Mouse (Mus musculus) MEL (cell line): ENCODE measurements around the gene Kctd13. TPM values are rescaled to one million over a fixed set of nuclear protein-coding genes. Genes with fewer than 3 reads are reported as not detected.

ENCODE experiments used
- DNase-seq: peaks from one replicate; pipeline ENCODE4 v3.0.0; 2011; ENCODE audit warnings: low read depth, low spot score
- H3K27ac ChIP-seq: 2 replicates; pipeline ENCODE4 v1.5.1; 2012; ENCODE audit warnings: low read depth, mild to moderate bottlenecking, control low read depth, low read length, moderate library complexity; ENCODE audit not compliant: control insufficient read depth
- H3K27me3 ChIP-seq, 2 experiments: fragments of 150-350 bp in 1 of 2; sonication (generic) in 1 of 2; 2 replicates each; pipeline ENCODE4 v1.6.1; 2012; ENCODE audit warnings: low read length in 2 of 2, mild to moderate bottlenecking in 2 of 2, improper control_type of control experiment in 1 of 2, moderate library complexity in 1 of 2; ENCODE audit not compliant: insufficient read depth in 2 of 2, control insufficient read depth in 1 of 2
- H3K36me3 ChIP-seq, 2 experiments: 2 replicates each; pipeline ENCODE4 v1.6.1; 2012 to 2014; ENCODE audit warnings: low read length in 2 of 2, improper control_type of control experiment in 1 of 2, inconsistent platforms in 1 of 2, mild to moderate bottlenecking in 1 of 2; ENCODE audit not compliant: insufficient read depth in 2 of 2, control insufficient read depth in 1 of 2
- H3K4me1 ChIP-seq, 2 experiments: fragments of 150-350 bp in 1 of 2; sonication (generic) in 1 of 2; 2 replicates each; pipeline ENCODE4 v1.6.1; 2012; ENCODE audit warnings: low read length in 2 of 2, improper control_type of control experiment in 1 of 2, mild to moderate bottlenecking in 1 of 2; ENCODE audit not compliant: insufficient read depth in 2 of 2, control insufficient read depth in 1 of 2
- H3K4me3 ChIP-seq, 2 experiments: fragments of 150-350 bp in 1 of 2; sonication (generic) in 1 of 2; 2 replicates each; pipeline ENCODE4 v1.5.1; 2012; ENCODE audit warnings: low read depth in 2 of 2, low read length in 2 of 2, mild to moderate bottlenecking in 2 of 2, moderate library complexity in 2 of 2, control low read depth in 1 of 2, improper control_type of control experiment in 1 of 2; ENCODE audit not compliant: control insufficient read depth in 1 of 2, insufficient read depth in 1 of 2
- H3K79me2 ChIP-seq: 2 replicates; pipeline ENCODE4 v1.6.1; 2012; ENCODE audit warnings: mild to moderate bottlenecking, low read length, moderate library complexity; ENCODE audit not compliant: control insufficient read depth, poor library complexity, insufficient read depth
- H3K9ac ChIP-seq: 2 replicates; pipeline ENCODE4 v1.6.1; 2012; ENCODE audit warnings: low read depth, mild to moderate bottlenecking, control low read depth, low read length, moderate library complexity; ENCODE audit not compliant: control insufficient read depth, poor library complexity, severe bottlenecking
- H3K9me3 ChIP-seq: fragments of 150-350 bp; sonication (generic); replicated peaks from 2 replicates; pipeline ENCODE4 v1.6.1; 2012; ENCODE audit warnings: mild to moderate bottlenecking, low read length, improper control_type of control experiment, moderate library complexity; ENCODE audit not compliant: insufficient read depth
- BHLHE40 ChIP-seq: IDR thresholded peaks from 2 replicates; pipeline ENCODE4 v1.6.1; 2012; ENCODE audit warnings: low read depth, mild to moderate bottlenecking, inconsistent platforms, low read length, improper control_type of control experiment, borderline replicate concordance
- CHD2 ChIP-seq: IDR thresholded peaks from 2 replicates; pipeline ENCODE4 v1.6.1; 2011; ENCODE audit warnings: low read length, improper control_type of control experiment
- CTCF ChIP-seq, 3 experiments: IDR thresholded peaks in 2 of 3; conservative IDR thresholded peaks in 1 of 3; 2 replicates each; pipeline ENCODE4 v1.5.1; 2011 to 2012; ENCODE audit warnings: low read length in 3 of 3, low read depth in 2 of 3, mild to moderate bottlenecking in 2 of 3, improper control_type of control experiment in 1 of 3, inconsistent platforms in 1 of 3, mixed read lengths in 1 of 3, moderate library complexity in 1 of 3; ENCODE audit not compliant: control insufficient read depth in 1 of 3, insufficient read depth in 1 of 3, poor library complexity in 1 of 3, severe bottlenecking in 1 of 3
- E2F4 ChIP-seq: IDR thresholded peaks from 2 replicates; pipeline ENCODE4 v1.6.1; 2011; ENCODE audit warnings: low read depth, low read length, improper control_type of control experiment, borderline replicate concordance
- ELF1 ChIP-seq: IDR thresholded peaks from 2 replicates; pipeline ENCODE4 v1.6.1; 2014; ENCODE audit warnings: low read depth, mild to moderate bottlenecking, inconsistent platforms, low read length, improper control_type of control experiment, moderate library complexity
- GABPA ChIP-seq: IDR thresholded peaks from 2 replicates; pipeline ENCODE4 v1.6.1; 2012; ENCODE audit warnings: low read depth, mild to moderate bottlenecking, inconsistent platforms, low read length, improper control_type of control experiment, moderate library complexity
- GATA1 ChIP-seq: IDR thresholded peaks from 2 replicates; pipeline ENCODE4 v1.6.1; 2011; ENCODE audit warnings: low read depth, low read length, improper control_type of control experiment
- KAT2A ChIP-seq: conservative IDR thresholded peaks from 2 replicates; pipeline ENCODE4 v1.6.1; 2012; ENCODE audit warnings: low read depth, low read length, improper control_type of control experiment, inconsistent platforms
- MAFK ChIP-seq: IDR thresholded peaks from 2 replicates; pipeline ENCODE4 v1.6.1; 2011; ENCODE audit warnings: low read depth, mild to moderate bottlenecking, low read length, improper control_type of control experiment, borderline replicate concordance
- MAX ChIP-seq: IDR thresholded peaks from 2 replicates; pipeline ENCODE4 v1.6.1; 2011; ENCODE audit warnings: low read length, improper control_type of control experiment
- MEF2A ChIP-seq: IDR thresholded peaks from 2 replicates; pipeline ENCODE4 v1.6.1; 2014; ENCODE audit warnings: low read depth, mild to moderate bottlenecking, inconsistent platforms, low read length, improper control_type of control experiment; ENCODE audit not compliant: poor library complexity, insufficient replicate concordance, severe bottlenecking; ENCODE audit errors: extremely low read depth
- MYB ChIP-seq: IDR thresholded peaks from 2 replicates; pipeline ENCODE4 v1.6.1; 2011; ENCODE audit warnings: mild to moderate bottlenecking, low read depth, low read length, improper control_type of control experiment
- NELFE ChIP-seq: IDR thresholded peaks from 2 replicates; pipeline ENCODE4 v1.6.1; 2011; ENCODE audit warnings: low read depth, low read length, improper control_type of control experiment
- POLR2A ChIP-seq, 2 experiments: IDR thresholded peaks; 2 replicates each; pipeline ENCODE4 v1.6.1; 2011 to 2012; ENCODE audit warnings: low read length in 2 of 2, mild to moderate bottlenecking in 2 of 2, control low read depth in 1 of 2, improper control_type of control experiment in 1 of 2, low read depth in 1 of 2, moderate library complexity in 1 of 2; ENCODE audit not compliant: control insufficient read depth in 1 of 2, insufficient read depth in 1 of 2, poor library complexity in 1 of 2
- POLR2AphosphoS5 ChIP-seq: IDR thresholded peaks from 2 replicates; pipeline ENCODE4 v1.6.1; 2012; ENCODE audit warnings: low read depth, borderline replicate concordance, mild to moderate bottlenecking, inconsistent platforms, low read length, moderate library complexity, mixed read lengths
- RAD21 ChIP-seq: IDR thresholded peaks from 2 replicates; pipeline ENCODE4 v1.6.1; 2011; ENCODE audit warnings: mild to moderate bottlenecking, low read depth, low read length, improper control_type of control experiment
- SMC3 ChIP-seq: IDR thresholded peaks from 2 replicates; pipeline ENCODE4 v1.6.1; 2011; ENCODE audit warnings: low read depth, low read length, improper control_type of control experiment
- TBP ChIP-seq: IDR thresholded peaks from 2 replicates; pipeline ENCODE4 v1.8.0; 2011; ENCODE audit warnings: low read depth, low read length, improper control_type of control experiment
- ZC3H11A ChIP-seq: IDR thresholded peaks from 2 replicates; pipeline ENCODE4 v1.6.1; 2012; ENCODE audit warnings: low read depth, mild to moderate bottlenecking, inconsistent platforms, low read length, improper control_type of control experiment
- ZMIZ1 ChIP-seq: IDR thresholded peaks from 2 replicates; pipeline ENCODE4 v1.6.1; 2012; ENCODE audit warnings: low read depth, mild to moderate bottlenecking, inconsistent platforms, low read length, improper control_type of control experiment, moderate library complexity
- polyA plus RNA-seq, 2 experiments: library from polyadenylated mRNA; stranded (reverse) in 1 of 2; unstranded in 1 of 2; fragments of >175 nt in 1 of 2; fragments of >200 nt in 1 of 2; gene quantifications; 2 replicates each; pipeline versions ENCODE4 v1.2.1 to v1.2.4; 2012; ENCODE audit warnings: low replicate concordance in 2 of 2, low read depth in 1 of 2; ENCODE audit not compliant: insufficient read length in 2 of 2, insufficient read depth in 1 of 2, missing spikeins in 1 of 2
- total RNA-seq: library from RNA; depleted of rRNA; stranded (reverse); fragments of 300-350 nt; gene quantifications from 2 replicates; pipeline ENCODE4 v1.2.3, GENCODE M21; 2012

Kctd13 gene
- total and polyA plus RNA-seq, 3 experiments = 17.7 to 26.2 TPM; not detected in 1

DNA sequence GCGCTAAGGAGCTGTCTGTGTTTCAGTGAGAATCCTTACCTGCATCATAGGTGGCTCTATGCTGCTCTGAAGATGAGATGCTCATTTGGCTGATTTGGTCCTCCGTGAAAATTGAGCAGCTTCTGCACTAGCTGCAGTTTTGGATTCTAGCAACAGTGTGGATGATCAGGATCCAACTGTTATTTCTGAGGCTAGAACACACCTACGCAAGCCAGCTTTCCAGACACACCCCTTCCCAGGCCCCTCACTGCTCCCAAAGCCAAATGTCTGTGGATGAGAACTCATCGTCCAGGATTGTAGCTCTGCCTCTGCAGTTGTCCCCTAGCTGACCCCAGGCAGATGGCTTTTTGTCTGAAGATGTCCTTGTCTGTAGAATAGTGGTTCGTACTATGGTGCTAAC is 32.4 kb downstream of the Kctd13 start:
- DNase-seq = no peak
- Histone ChIP-seq H3K36me3 (peaks cover 0 to 9% of the 10 kb centered on the region in 2 experiments; a peak in 2 of 4 replicates), H3K9me3 (no peaks in the 10 kb centered on the region), H3K4me1 (peaks cover 6 to 11% of the 10 kb centered on the region in 2 experiments), H3K4me3 (no peak overlapping the region)
- TF ChIP-seq CHD2 (no peak), TBP (no peak), POLR2A (IDR thresholded peaks at IDR 0.05; ENCODE audit: control insufficient read depth in 1 of 2, insufficient read depth in 1 of 2, low read depth in 1 of 2, low read length in 2 of 2, poor library complexity in 1 of 2) (no peak), MAFK (no peak), MYB (no peak), KAT2A (no peak), RAD21 (no peak), GABPA (no peak), BHLHE40 (no peak), ZMIZ1 (no peak), CTCF (IDR thresholded peaks at IDR 0.05 in 2 of 3, conservative IDR thresholded peaks at IDR 0.05 in 1 of 3; ENCODE audit: control insufficient read depth in 1 of 3, insufficient read depth in 1 of 3, low read depth in 2 of 3, low read length in 3 of 3, poor library complexity in 1 of 3, severe bottlenecking in 1 of 3) (no peak; a peak in 1 of 6 replicates), NELFE (no peak), POLR2AphosphoS5 (no peak), ZC3H11A (no peak), GATA1 (no peak), SMC3 (no peak)
- TF ChIP-seq, all 39 proteins: peak for 0
- H3K9ac ChIP-seq = no peak overlapping the region
- no peak overlapping the region for H3K27ac ChIP-seq
- no peaks in the 10 kb centered on the region for H3K79me2 ChIP-seq
- H3K27me3 ChIP-seq = no peaks in the 10 kb centered on the region

DNA sequence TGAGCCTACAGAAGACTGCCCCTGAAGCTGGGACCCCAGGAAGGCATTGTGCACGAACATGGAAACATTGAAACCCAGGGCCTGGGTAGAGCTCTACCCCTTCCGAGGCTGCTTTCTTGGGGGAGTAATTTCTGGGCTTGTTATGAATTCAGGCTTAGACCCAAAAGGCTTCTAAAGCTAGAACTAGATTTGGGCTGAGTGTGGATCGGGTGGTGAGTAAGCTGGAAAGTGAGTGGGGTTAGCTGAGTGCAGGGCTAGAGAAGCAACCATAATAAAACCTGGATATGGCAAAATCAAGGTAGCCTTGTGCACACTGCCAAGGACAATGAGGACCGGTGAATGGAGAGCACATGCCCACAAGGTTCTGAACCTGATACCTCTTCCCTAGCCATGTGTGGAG is 33.3 kb downstream of the Kctd13 start:
- no peaks in the 10 kb centered on the region for H3K27me3 ChIP-seq
- no peaks in the 10 kb centered on the region for H3K9me3 ChIP-seq
- H3K4me1 ChIP-seq = peaks cover 6 to 11% of the 10 kb centered on the region in 2 experiments
- H3K27ac ChIP-seq = no peak overlapping the region
- TF ChIP-seq MAX (no peak), MEF2A (no peak), BHLHE40 (no peak), E2F4 (no peak), ELF1 (no peak)
- H3K4me3 ChIP-seq = no peak overlapping the region
- DNase-seq = no peak
- no peaks in the 10 kb centered on the region for H3K79me2 ChIP-seq
- H3K36me3 ChIP-seq = peaks cover 0 to 9% of the 10 kb centered on the region in 2 experiments; a peak in 2 of 4 replicates
- no peak overlapping the region for H3K9ac ChIP-seq
